In the genomic region with DNA sequence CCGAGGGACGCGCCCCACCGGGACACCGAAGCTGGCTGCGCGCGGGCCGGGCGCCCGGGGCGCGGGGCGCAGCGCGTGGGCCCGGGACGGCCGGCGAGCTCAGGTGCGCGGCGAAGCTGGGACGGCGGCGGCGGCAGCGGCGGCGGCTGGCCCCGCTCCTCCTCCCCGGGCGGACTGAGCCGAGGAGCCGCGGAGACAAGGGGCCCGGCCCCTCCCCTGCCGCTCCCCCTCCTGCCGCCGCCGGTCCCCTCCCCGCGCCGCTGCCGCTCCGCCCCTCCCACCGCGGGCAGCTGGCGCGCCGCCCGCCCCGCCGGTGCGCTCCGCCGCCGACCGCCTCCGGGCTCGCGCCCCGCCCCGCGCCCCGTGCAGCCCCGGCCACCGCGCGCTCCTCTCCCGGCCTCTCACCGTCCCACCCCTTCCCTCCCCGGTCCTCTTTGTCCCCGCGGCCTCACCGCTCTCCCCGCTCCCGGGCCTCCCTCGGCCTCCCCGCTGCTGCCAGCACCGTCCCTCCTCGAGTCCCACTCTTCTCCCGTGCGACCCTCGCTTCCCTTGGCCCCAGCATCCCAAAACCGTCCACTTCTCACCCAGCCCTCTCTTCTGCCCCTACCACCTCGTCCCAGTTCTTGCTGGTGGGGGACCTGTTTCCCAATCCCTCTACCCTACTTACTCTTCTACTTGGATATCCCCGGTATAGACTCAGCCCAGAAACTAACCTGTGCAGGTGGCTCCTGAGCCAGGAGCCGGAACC, we compare ENCODE assay signal across 8 mouse cellular contexts. TPM values are rescaled to one million over a fixed set of nuclear protein-coding genes. Genes with fewer than 3 reads are reported as not detected.
A peak's percentile ranks its signal among the peaks of the same experiment; 100 is the strongest.
DNase-seq lines count a peak whose midpoint lies in the region; ATAC-seq and TF ChIP-seq lines count a peak whose summit lies in the region.

Gene Tox3 (minus strand): TSS at position 166 of the 748 bp plus-strand sequence.

- intact Hi-C loops in left cerebral cortex, postnatal 25 days (cut with DNase I) = loop anchor here (5.0 kb wide), 4 partner anchors 104 to 346 kb away; no protein-coding TSS in a partner anchor

- ATAC-seq in forebrain, embryonic 12.5 days (ENCODE audit: low FRiP score) = peak; percentile 81
- ATAC-seq in hindbrain, embryonic 13.5 days (ENCODE audit: low FRiP score) = peak; percentile 67
- ATAC-seq in megakaryocyte, adult 5-6 weeks (ENCODE audit: poor library complexity, severe bottlenecking) = peak; percentile 51
- ATAC-seq in stomach, embryonic 16.5 days (ENCODE audit: insufficient read depth, low FRiP score) = peak; percentile 80

- peaks cover 44% of the 10 kb centered on the region for H3K27me3 ChIP-seq in E14TG2a.4 (ENCODE audit: insufficient read depth, low read length)
- peaks cover 10% of the 10 kb centered on the region; the same call in 1 of the 2 replicates for H3K27me3 ChIP-seq in forebrain, embryonic 12.5 days
- H3K27me3 ChIP-seq in hindbrain, embryonic 13.5 days = no peaks in the 10 kb centered on the region
- H3K27me3 ChIP-seq in stomach, embryonic 16.5 days (ENCODE audit: control insufficient read depth, insufficient read depth, low read length) = no peaks in the 10 kb centered on the region

- no peaks in the 10 kb centered on the region for H3K36me3 ChIP-seq in E14TG2a.4 (ENCODE audit: insufficient read depth, low read length)
- no peaks in the 10 kb centered on the region for H3K36me3 ChIP-seq in forebrain, embryonic 12.5 days (replicated peaks)
- H3K36me3 ChIP-seq in hindbrain, embryonic 13.5 days = no peaks in the 10 kb centered on the region
- no peaks in the 10 kb centered on the region for H3K36me3 ChIP-seq in stomach, embryonic 16.5 days (ENCODE audit: control insufficient read depth, insufficient read depth, low read length)

- TF ChIP-seq CTCF in E14TG2a.4 (conservative IDR thresholded peaks at IDR 0.05; ENCODE audit: low read length) = no peak

- peak; percentile 27 for DNase-seq in R1 (ENCODE audit: low read depth, low spot score)
- peak in 1 of 2 experiments; percentile 36 for DNase-seq in left cerebral cortex, postnatal 25 days (ENCODE audit: low spot score in 2 of 2)
- DNase-seq in natural killer cell, adult 2 months (ENCODE audit: low spot score in 2 of 2) = no peak

- H3K4me2 ChIP-seq in forebrain, embryonic 12.5 days = peak within 1 kb of the TSS; percentile 63
- H3K4me2 ChIP-seq in hindbrain, embryonic 13.5 days = peak within 1 kb of the TSS; percentile 72
- H3K4me2 ChIP-seq in stomach, embryonic 16.5 days (ENCODE audit: low read depth, low read length) = peak within 1 kb of the TSS; percentile 89

- WGBS in forebrain, embryonic 12.5 days = 2% methylated on average over 37 of the region's 89 CpGs
- WGBS in hindbrain, embryonic 13.5 days = 3% methylated on average over 14 of the region's 89 CpGs
- whole genome bisulfite sequencing in stomach, embryonic 16.5 days = 2% methylated on average over 52 of the region's 89 CpGs

- no peaks in the 10 kb centered on the region for H3K9me3 ChIP-seq in E14TG2a.4 (ENCODE audit: low read length)
- H3K9me3 ChIP-seq in forebrain, embryonic 12.5 days = no peaks in the 10 kb centered on the region
- H3K9me3 ChIP-seq in hindbrain, embryonic 13.5 days = no peaks in the 10 kb centered on the region
- H3K9me3 ChIP-seq in stomach, embryonic 16.5 days (replicated peaks; ENCODE audit: control insufficient read depth, low read length) = no peaks in the 10 kb centered on the region

- H3K9ac ChIP-seq in forebrain, embryonic 12.5 days = peak within 1 kb of the TSS; percentile 99
- H3K9ac ChIP-seq in hindbrain, embryonic 13.5 days = peak within 1 kb of the TSS; percentile 97
- H3K9ac ChIP-seq in stomach, embryonic 16.5 days (ENCODE audit: low read length) = peak within 1 kb of the TSS; percentile 91

- peaks cover 24% of the 10 kb centered on the region for H3K4me1 ChIP-seq in E14TG2a.4 (replicated peaks; ENCODE audit: low read depth, low read length)
- peaks cover 48% of the 10 kb centered on the region for H3K4me1 ChIP-seq in forebrain, embryonic 12.5 days
- H3K4me1 ChIP-seq in hindbrain, embryonic 13.5 days (replicated peaks) = peaks cover 43% of the 10 kb centered on the region
- peaks cover 10% of the 10 kb centered on the region for H3K4me1 ChIP-seq in stomach, embryonic 16.5 days (ENCODE audit: control insufficient read depth, insufficient read depth, low read length)

- peak within 1 kb of the TSS; percentile 98 for H3K27ac ChIP-seq in forebrain, embryonic 12.5 days
- peak within 1 kb of the TSS; percentile 97 for H3K27ac ChIP-seq in hindbrain, embryonic 13.5 days
- H3K27ac ChIP-seq in stomach, embryonic 16.5 days (ENCODE audit: low read length) = peak within 1 kb of the TSS; percentile 87

- peak within 1 kb of the TSS; percentile 79 for H3K4me3 ChIP-seq in E14TG2a.4 (replicated peaks; ENCODE audit: low read length)
- H3K4me3 ChIP-seq in forebrain, embryonic 12.5 days (replicated peaks) = peak within 1 kb of the TSS; percentile 95
- peak within 1 kb of the TSS; percentile 83 for H3K4me3 ChIP-seq in hindbrain, embryonic 13.5 days
- peak within 1 kb of the TSS; percentile 74 for H3K4me3 ChIP-seq in stomach, embryonic 16.5 days (replicated peaks; ENCODE audit: low read length)

RNA-seq across cellular contexts. Expression of gene Tox3, which starts in this region (rescaled TPM):
- polyA plus RNA-seq in forebrain, embryonic 12.5 days (2016; fragmentation: Nextera tagmentation; extraction: Ambion mirVana) = 34.2 and 41.3 TPM in 2 replicates
- polyA plus RNA-seq in hindbrain, embryonic 13.5 days (2015; fragmentation: Nextera tagmentation; extraction: Ambion mirVana) = 20.1 and 23.6 TPM in 2 replicates
- 10 to 100 TPM; 20.9 to 24.3 TPM for total RNA-seq in left cerebral cortex, postnatal 25 days (2021)
- total RNA-seq in megakaryocyte, adult 5-6 weeks (2015) = 0.80 and 1.4 TPM in 2 replicates
- 0.07 and 0.73 TPM in 2 replicates for total RNA-seq in megakaryocyte, adult 5-6 weeks (2017)
- 4.3 and 5.2 TPM in 2 replicates for polyA plus RNA-seq in stomach, embryonic 16.5 days (2015; fragmentation: Nextera tagmentation; extraction: Ambion mirVana)

Comparison
In these comparisons a context has a peak if more than half of its experiments do, and no peak if none do; other contexts are left out.
1. RNA of gene Tox3 (total RNA-seq): 20.9 to 24.3 TPM in left cerebral cortex, postnatal 25 days; 0.07 to 1.4 TPM in megakaryocyte, adult 5-6 weeks; every median in the first group is over 4 times any median in the second.
2. Peak in every context shown above with its lines, with median percentiles within 50 percentile points of each other: H3K4me3 ChIP-seq, ATAC-seq, H3K27ac ChIP-seq, H3K4me2 ChIP-seq and H3K9ac ChIP-seq.